Mouse (Mus musculus) embryonic facial prominence, embryonic 12.5 days (tissue): ENCODE results near the gene Sh3gl2. TPM values are rescaled to one million over a fixed set of nuclear protein-coding genes. Genes with fewer than 3 reads are reported as not detected.

Source experiments
- ATAC-seq: fragments of 200-750 bp; cut with Nextera tagmentation; 2 replicates; pipeline ENCODE4 v1.8.0; 2017; ENCODE audit not compliant: insufficient number of reproducible peaks, insufficient read depth, low FRiP score, low TSS enrichment
- H3K27ac ChIP-seq: fragments of 300-500 bp; sonication (generic); 2 replicates; pipeline ENCODE4 v1.5.1; 2016; ENCODE audit warnings: mild to moderate bottlenecking
- H3K27me3 ChIP-seq: fragments of 300-500 bp; sonication (generic); 2 replicates; pipeline ENCODE4 v1.6.1; 2016; ENCODE audit warnings: mild to moderate bottlenecking, moderate library complexity
- H3K36me3 ChIP-seq: fragments of 300-500 bp; sonication (generic); 2 replicates; pipeline ENCODE4 v1.6.1; 2016; ENCODE audit warnings: mild to moderate bottlenecking
- H3K4me1 ChIP-seq: fragments of 300-500 bp; sonication (generic); 2 replicates; pipeline ENCODE4 v1.6.1; 2016
- H3K4me2 ChIP-seq: fragments of 300-500 bp; sonication (generic); replicated peaks from 2 replicates; pipeline ENCODE4 v1.6.1; 2016; ENCODE audit warnings: mild to moderate bottlenecking, moderate library complexity
- H3K4me3 ChIP-seq: fragments of 300-500 bp; sonication (generic); 2 replicates; pipeline ENCODE4 v1.5.1; 2016; ENCODE audit warnings: mild to moderate bottlenecking
- H3K9ac ChIP-seq: fragments of 300-500 bp; sonication (generic); 2 replicates; pipeline ENCODE4 v1.6.1; 2016; ENCODE audit warnings: mild to moderate bottlenecking, moderate library complexity
- H3K9me3 ChIP-seq: fragments of 300-500 bp; sonication (generic); 2 replicates; pipeline ENCODE4 v1.6.1; 2016; ENCODE audit warnings: mild to moderate bottlenecking, moderate library complexity
- WGBS: fragments of 180-500 bp; shearing (Covaris S2); methylation state at CpG from one replicate; pipeline ENCODE4 v1.1.7; 2016; 5-methylcytosine and 5-hydroxymethylcytosine counted together
- polyA plus RNA-seq: library from polyadenylated mRNA; unstranded; fragments of >200 nt; fragmentation: Nextera tagmentation; extraction: Ambion mirVana; gene quantifications from 2 replicates; pipeline ENCODE4 v1.2.1, GENCODE M21; 2016

Sh3gl2 gene
- polyA plus RNA-seq, 1 experiment from 2014 or later: 5.5 TPM

GRCm38 (mm10) chr4:85672290-85672689 is 467.4 kb downstream of the Sh3gl2 start:
- no peaks in the 10 kb centered on the region for H3K27me3 ChIP-seq
- no peaks in the 10 kb centered on the region; the same call in 1 of the 2 replicates for H3K4me1 ChIP-seq
- H3K9me3 ChIP-seq: no peaks in the 10 kb centered on the region
- ATAC-seq: no peak
- no peak overlapping the region for H3K4me3 ChIP-seq
- no peak overlapping the region for H3K27ac ChIP-seq
- no peak overlapping the region for H3K9ac ChIP-seq
- WGBS: 34% methylated on average over 4 of the region's 4 CpGs
- H3K36me3 ChIP-seq: no peaks in the 10 kb centered on the region
- no peak overlapping the region for H3K4me2 ChIP-seq

DNA sequence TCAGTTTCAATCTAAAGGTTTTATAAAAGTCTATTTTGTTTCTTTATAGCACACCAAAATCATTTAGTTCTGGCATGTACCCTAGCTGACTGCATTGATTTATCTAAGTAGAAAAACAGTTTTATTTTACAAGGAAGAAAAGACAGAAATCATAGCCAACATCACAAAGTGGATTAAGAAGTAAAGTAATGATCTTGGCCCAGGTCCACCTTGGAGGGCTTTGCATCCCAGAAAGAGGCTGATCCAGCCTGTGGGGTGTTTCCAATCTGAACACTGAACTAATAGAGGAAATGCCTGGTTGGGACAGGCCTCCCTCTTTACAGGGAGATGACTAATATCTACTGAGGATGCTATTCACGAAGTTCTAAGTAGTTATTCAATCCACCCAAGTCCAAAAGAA is 472.7 kb downstream of the Sh3gl2 start:
- 56% methylated on average over 1 of the region's 1 CpGs for WGBS
- no peak for ATAC-seq

GRCm38 (mm10) chr4:85686160-85686559 is 481.2 kb downstream of the Sh3gl2 start:
- Histone ChIP-seq H3K27ac (no peak overlapping the region), H3K4me3 (no peak overlapping the region), H3K9me3 (no peaks in the 10 kb centered on the region), H3K9ac (no peak overlapping the region), H3K4me1 (no peaks in the 10 kb centered on the region), H3K27me3 (no peaks in the 10 kb centered on the region), H3K4me2 (no peak overlapping the region), H3K36me3 (no peaks in the 10 kb centered on the region)
- no peak for ATAC-seq
- 71% methylated on average over 4 of the region's 4 CpGs for WGBS

More for the DNA sequence above, 472.7 kb downstream of the Sh3gl2 start:
- Histone ChIP-seq H3K4me2 (no peak overlapping the region), H3K9me3 (no peaks in the 10 kb centered on the region), H3K4me1 (no peaks in the 10 kb centered on the region), H3K4me3 (no peak overlapping the region), H3K9ac (no peak overlapping the region), H3K27ac (no peak overlapping the region), H3K36me3 (no peaks in the 10 kb centered on the region), H3K27me3 (no peaks in the 10 kb centered on the region)
